Mouse (Mus musculus) heart, embryonic 16.5 days (tissue): ENCODE data around the gene Ndufaf2. TPM values are rescaled to one million over a fixed set of nuclear protein-coding genes. Genes with fewer than 3 reads are reported as not detected.

Experiments used
- ATAC-seq: fragments of 200-750 bp; cut with Nextera tagmentation; replicated peaks from 2 replicates; pipeline ENCODE4 v1.8.0; 2017; ENCODE audit warnings: moderate number of reproducible peaks; ENCODE audit not compliant: insufficient read depth, low FRiP score; ENCODE audit errors: extremely low read depth
- H3K27ac ChIP-seq: fragments of 300-500 bp; sonication (generic); 2 replicates; pipeline ENCODE4 v1.5.1; 2014; ENCODE audit warnings: mild to moderate bottlenecking, low read length, control low read depth, moderate library complexity
- H3K27me3 ChIP-seq: fragments of 300-500 bp; sonication (generic); 2 replicates; pipeline ENCODE4 v1.6.1; 2014; ENCODE audit warnings: low read length, mixed read lengths; ENCODE audit not compliant: control insufficient read depth, insufficient read depth
- H3K36me3 ChIP-seq: fragments of 300-500 bp; sonication (generic); 2 replicates; pipeline ENCODE4 v1.6.1; 2014; ENCODE audit not compliant: control insufficient read depth, insufficient read depth
- H3K4me1 ChIP-seq: fragments of 300-500 bp; sonication (generic); 2 replicates; pipeline ENCODE4 v1.6.1; 2014; ENCODE audit warnings: low read length, mixed read lengths; ENCODE audit not compliant: control insufficient read depth, insufficient read depth
- H3K4me2 ChIP-seq: fragments of 300-500 bp; sonication (generic); 2 replicates; pipeline ENCODE4 v1.6.1; 2014; ENCODE audit warnings: low read depth, mild to moderate bottlenecking, control low read depth, low read length
- H3K4me3 ChIP-seq: fragments of 300-500 bp; sonication (generic); 2 replicates; pipeline ENCODE4 v1.5.1; 2014; ENCODE audit warnings: mild to moderate bottlenecking, control low read depth, low read length
- H3K9ac ChIP-seq: fragments of 300-500 bp; sonication (generic); 2 replicates; pipeline ENCODE4 v1.6.1; 2014; ENCODE audit warnings: low read length, control low read depth
- H3K9me3 ChIP-seq: fragments of 300-500 bp; sonication (generic); replicated peaks from 2 replicates; pipeline ENCODE4 v1.6.1; 2016; ENCODE audit warnings: low read length; ENCODE audit not compliant: control insufficient read depth
- WGBS: fragments of 180-500 bp; shearing (Covaris S2); extraction: QIAGEN DNeasy Blood & Tissue Kit; methylation state at CpG from one replicate; pipeline ENCODE4 v1.1.7; 2014; 5-methylcytosine and 5-hydroxymethylcytosine counted together
- polyA plus RNA-seq: library from polyadenylated mRNA; unstranded; fragments of >200 nt; fragmentation: Nextera tagmentation; extraction: Ambion mirVana; gene quantifications from 2 replicates; pipeline ENCODE4 v1.2.1, GENCODE M21; 2015

Gene Ndufaf2
- polyA plus RNA-seq, 1 experiment from 2014 or later = 58.2 TPM

DNA sequence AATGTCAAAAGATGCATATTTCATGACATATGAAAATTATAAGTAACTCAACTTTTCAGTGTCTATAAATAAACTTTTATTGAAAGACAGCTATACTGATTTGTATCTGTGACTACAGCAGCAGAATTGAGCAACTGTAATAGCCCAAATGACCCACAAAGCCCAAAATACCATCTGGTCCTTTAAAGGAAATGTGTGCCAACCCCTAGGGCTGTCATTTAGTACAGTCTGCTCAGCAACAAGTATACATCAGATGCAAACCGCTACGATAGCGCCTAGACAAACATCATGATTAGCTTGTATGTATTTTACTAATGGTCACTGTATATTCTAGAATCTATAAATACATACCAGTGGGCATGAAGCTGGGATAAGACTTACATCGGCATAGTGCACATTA, 74.3 kb downstream of the Ndufaf2 start:
- no peak for ATAC-seq
- 93% methylated on average over 4 of the region's 4 CpGs for whole genome bisulfite sequencing
- H3K9me3 ChIP-seq = no peaks in the 10 kb centered on the region
- no peaks in the 10 kb centered on the region for H3K36me3 ChIP-seq
- H3K27ac ChIP-seq = no peak overlapping the region
- H3K4me3 ChIP-seq = no peak overlapping the region
- no peak overlapping the region for H3K9ac ChIP-seq
- no peaks in the 10 kb centered on the region for H3K27me3 ChIP-seq
- no peak overlapping the region for H3K4me2 ChIP-seq
- no peaks in the 10 kb centered on the region; the same call in 1 of the 2 replicates for H3K4me1 ChIP-seq

DNA sequence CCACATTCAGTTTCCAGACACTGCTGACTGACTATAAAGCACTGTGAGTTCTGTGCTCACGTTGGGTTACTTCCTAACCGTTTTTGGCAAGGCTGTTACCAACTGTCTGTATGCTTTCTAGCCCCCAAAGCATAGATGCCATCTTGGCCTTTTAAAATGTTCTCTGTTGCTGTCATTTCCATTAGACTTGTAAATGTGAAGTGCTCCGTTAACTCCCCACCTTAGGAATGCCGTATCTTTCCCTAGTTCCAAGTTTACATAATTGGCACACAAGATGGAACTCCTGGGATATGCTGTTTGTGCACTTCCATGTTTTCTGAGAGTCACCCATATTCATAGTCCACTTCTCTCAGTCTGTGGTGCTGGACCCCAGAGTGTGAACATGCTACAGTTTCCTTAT, 80.5 kb downstream of the Ndufaf2 start:
- 75% methylated on average over 4 of the region's 4 CpGs for WGBS
- Histone ChIP-seq H3K36me3 (no peaks in the 10 kb centered on the region), H3K4me2 (no peak overlapping the region)

GRCm38 (mm10) chr13:108077476-108077875, 80.9 kb downstream of the Ndufaf2 start:
- no peak overlapping the region for H3K9ac ChIP-seq
- no peak overlapping the region for H3K27ac ChIP-seq
- 72% methylated on average over 6 of the region's 6 CpGs for WGBS
- H3K4me2 ChIP-seq = no peak overlapping the region
- no peak for ATAC-seq
- H3K4me3 ChIP-seq = no peak overlapping the region
- no peaks in the 10 kb centered on the region for H3K36me3 ChIP-seq
- no peaks in the 10 kb centered on the region for H3K27me3 ChIP-seq
- no peaks in the 10 kb centered on the region for H3K4me1 ChIP-seq
- no peaks in the 10 kb centered on the region for H3K9me3 ChIP-seq

More for the DNA sequence above, 80.5 kb downstream of the Ndufaf2 start:
- H3K27ac ChIP-seq = no peak overlapping the region
- no peaks in the 10 kb centered on the region for H3K27me3 ChIP-seq
- H3K4me1 ChIP-seq = no peaks in the 10 kb centered on the region
- H3K9ac ChIP-seq = no peak overlapping the region
- H3K4me3 ChIP-seq = no peak overlapping the region
- no peaks in the 10 kb centered on the region for H3K9me3 ChIP-seq
- ATAC-seq = no peak

DNA sequence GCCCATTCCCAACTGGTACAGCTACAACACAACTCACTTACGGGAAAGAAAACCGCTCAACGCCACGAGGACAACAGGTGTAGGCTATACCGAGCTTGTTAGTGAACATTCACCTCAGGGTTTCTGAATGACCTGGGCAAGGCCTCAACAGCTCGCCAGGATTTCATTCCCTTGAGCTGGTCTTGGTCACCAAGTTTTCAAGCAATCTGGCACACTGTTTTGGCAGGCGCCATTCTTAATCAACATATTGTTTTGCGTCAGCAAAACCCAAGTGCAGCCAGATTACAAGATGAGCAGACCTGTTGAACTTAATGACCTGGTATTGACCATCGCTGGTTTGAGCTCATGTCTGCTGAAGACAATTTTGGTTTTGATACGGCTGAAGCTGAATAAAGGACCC, 88.3 kb downstream of the Ndufaf2 start:
- no peak overlapping the region for H3K4me2 ChIP-seq
- H3K36me3 ChIP-seq = no peaks in the 10 kb centered on the region
- no peaks in the 10 kb centered on the region for H3K27me3 ChIP-seq
- H3K9me3 ChIP-seq = no peaks in the 10 kb centered on the region
- 95% methylated on average over 10 of the region's 10 CpGs for WGBS
- no peak overlapping the region for H3K4me3 ChIP-seq
- no peaks in the 10 kb centered on the region for H3K4me1 ChIP-seq
- no peak for ATAC-seq
- H3K27ac ChIP-seq = no peak overlapping the region
- H3K9ac ChIP-seq = no peak overlapping the region

GRCm38 (mm10) chr13:108069151-108069550, 89.3 kb downstream of the Ndufaf2 start:
- H3K9me3 ChIP-seq = no peaks in the 10 kb centered on the region
- H3K27ac ChIP-seq = no peak overlapping the region
- no peak overlapping the region for H3K9ac ChIP-seq
- H3K4me3 ChIP-seq = no peak overlapping the region
- no peaks in the 10 kb centered on the region for H3K4me1 ChIP-seq
- H3K36me3 ChIP-seq = no peaks in the 10 kb centered on the region
- no peaks in the 10 kb centered on the region for H3K27me3 ChIP-seq
- whole genome bisulfite sequencing = 51% methylated on average over 4 of the region's 4 CpGs
- ATAC-seq = no peak
- H3K4me2 ChIP-seq = no peak overlapping the region

GRCm38 (mm10) chr13:108066021-108066420, 92.4 kb downstream of the Ndufaf2 start:
- no peak overlapping the region for H3K9ac ChIP-seq
- no peaks in the 10 kb centered on the region for H3K27me3 ChIP-seq
- 63% methylated on average over 2 of the region's 2 CpGs for WGBS
- no peak overlapping the region for H3K4me2 ChIP-seq
- no peaks in the 10 kb centered on the region for H3K9me3 ChIP-seq
- H3K4me1 ChIP-seq = no peaks in the 10 kb centered on the region
- no peak overlapping the region for H3K4me3 ChIP-seq
- ATAC-seq = no peak
- H3K36me3 ChIP-seq = no peaks in the 10 kb centered on the region
- no peak overlapping the region for H3K27ac ChIP-seq

GRCm38 (mm10) chr13:108064331-108064730, 94.1 kb downstream of the Ndufaf2 start:
- WGBS = 84% methylated on average over 6 of the region's 6 CpGs
- no peak for ATAC-seq

DNA sequence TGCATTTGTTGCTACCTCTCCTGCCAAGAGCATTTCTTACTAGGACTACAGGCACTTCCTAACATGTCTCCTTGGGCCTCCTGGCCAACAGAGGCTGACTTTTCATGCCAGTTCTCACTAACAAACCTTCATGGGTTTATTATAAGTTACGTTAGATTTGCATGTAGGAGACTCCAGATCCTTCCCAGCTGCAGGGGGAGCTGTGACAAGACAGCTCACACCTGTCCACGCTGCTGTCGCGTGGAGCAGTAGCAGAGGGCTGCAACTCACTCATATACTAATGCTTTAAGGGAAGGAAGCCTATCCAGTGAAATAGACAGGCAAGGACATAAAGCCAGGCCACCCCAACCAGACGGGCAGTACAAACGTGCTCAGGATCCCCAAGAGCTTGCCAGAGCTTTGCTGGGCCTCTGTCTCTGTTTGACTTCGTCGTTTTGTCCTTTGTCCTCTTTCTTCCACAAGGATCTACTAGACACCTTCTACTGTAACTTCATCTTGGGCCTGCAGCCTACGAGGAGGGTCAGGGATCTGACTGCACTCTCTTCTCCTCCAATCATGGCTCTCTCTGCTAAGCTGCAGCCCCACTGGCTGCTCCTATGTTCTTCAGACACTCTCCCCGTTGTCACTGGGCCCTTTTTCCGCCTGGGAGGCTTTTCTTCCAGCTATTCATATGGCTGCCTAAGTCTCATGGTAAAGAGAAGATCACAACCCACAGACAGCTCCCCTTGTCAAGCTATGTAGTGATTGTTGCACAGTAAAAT, 94.9 kb downstream of the Ndufaf2 start:
- no peaks in the 10 kb centered on the region for H3K27me3 ChIP-seq
- no peak overlapping the region for H3K27ac ChIP-seq
- H3K9ac ChIP-seq = no peak overlapping the region
- H3K4me2 ChIP-seq = no peak overlapping the region
- ATAC-seq = no peak
- WGBS = 77% methylated on average over 11 of the region's 11 CpGs
- H3K4me3 ChIP-seq = no peak overlapping the region
- no peaks in the 10 kb centered on the region for H3K4me1 ChIP-seq
- H3K9me3 ChIP-seq = no peaks in the 10 kb centered on the region
- no peaks in the 10 kb centered on the region for H3K36me3 ChIP-seq

More at GRCm38 (mm10) chr13:108064331-108064730, 94.1 kb downstream of the Ndufaf2 start:
- Histone ChIP-seq H3K4me1 (no peaks in the 10 kb centered on the region), H3K9me3 (no peaks in the 10 kb centered on the region), H3K9ac (no peak overlapping the region), H3K27ac (no peak overlapping the region), H3K4me2 (no peak overlapping the region), H3K4me3 (no peak overlapping the region), H3K36me3 (no peaks in the 10 kb centered on the region), H3K27me3 (no peaks in the 10 kb centered on the region)

DNA sequence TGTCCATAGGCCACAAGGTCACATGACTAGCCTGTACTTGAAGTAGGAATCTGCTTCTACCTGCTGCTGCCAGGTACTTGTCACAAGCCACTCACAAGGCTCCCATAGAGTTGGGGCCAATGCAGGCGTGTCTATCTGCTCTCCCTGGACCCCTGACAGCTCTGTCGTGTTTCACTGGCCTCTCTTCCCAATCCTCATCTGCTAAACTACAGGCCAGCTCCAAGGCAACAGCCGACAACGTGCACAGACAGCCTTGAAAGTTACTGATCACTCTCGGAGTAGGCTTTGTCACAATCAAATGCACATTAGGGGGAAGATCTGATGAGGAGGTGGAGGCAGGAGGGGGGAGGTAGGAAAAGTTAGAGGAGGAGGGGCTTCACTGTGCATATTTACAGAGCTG, 95.5 kb downstream of the Ndufaf2 start:
- Histone ChIP-seq H3K9me3 (no peaks in the 10 kb centered on the region), H3K9ac (no peak overlapping the region), H3K36me3 (no peaks in the 10 kb centered on the region), H3K4me3 (no peak overlapping the region), H3K27ac (no peak overlapping the region), H3K4me2 (no peak overlapping the region), H3K27me3 (no peaks in the 10 kb centered on the region), H3K4me1 (no peaks in the 10 kb centered on the region)
- 60% methylated on average over 5 of the region's 5 CpGs for WGBS
- ATAC-seq = no peak
